In the genomic region with DNA sequence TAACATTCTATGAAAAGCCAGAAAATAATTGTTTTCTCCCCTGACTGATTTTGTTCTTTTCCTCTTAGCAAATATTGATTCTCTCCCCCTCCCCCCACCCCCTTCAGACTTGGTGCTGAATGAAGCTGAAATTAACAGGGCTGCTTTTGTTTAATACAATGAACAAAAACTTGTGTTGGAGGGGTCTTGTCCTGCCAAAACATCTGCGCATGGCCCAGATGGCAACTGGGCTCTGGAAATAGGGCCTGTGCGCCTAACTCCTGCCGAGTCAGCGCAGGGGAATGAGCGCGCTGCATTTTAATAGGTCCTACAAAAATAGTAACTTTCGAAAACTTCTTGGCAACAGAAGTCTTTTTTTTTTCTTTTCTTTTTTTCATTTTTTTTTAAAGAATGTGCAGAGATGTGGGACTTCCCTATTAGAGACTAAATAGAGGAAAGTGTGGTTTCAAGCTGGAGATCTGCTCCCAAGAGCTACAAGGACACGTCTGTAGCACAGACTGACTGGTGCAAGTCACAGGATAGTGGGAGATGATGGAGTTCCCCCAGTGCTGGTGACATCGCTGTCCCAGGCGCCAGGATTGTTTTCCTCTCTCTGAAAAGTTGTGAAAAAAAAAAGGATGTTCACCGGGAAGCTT, we compare ENCODE assay signal across 9 mouse cellular contexts. TPM values are rescaled to one million over a fixed set of nuclear protein-coding genes. Genes with fewer than 3 reads are reported as not detected.
DNase-seq lines count a peak whose midpoint lies in the region; ATAC-seq lines count a peak whose summit lies in the region.
"Had no signal": no experiment of that assay in that cellular context is flagged by ENCODE, and none has a peak within 500 bp of the region (broad histone marks: within the 10 kb centered on the region; RNA-seq: fewer than 3 reads in every experiment).

No protein-coding gene starts in this region.

- ATAC-seq in embryonic facial prominence, embryonic 13.5 days (ENCODE audit: insufficient number of reproducible peaks, insufficient read depth, low FRiP score, low TSS enrichment, low read depth): no peak
- peak; percentile 78 for ATAC-seq in hematopoietic stem cell, adult 5-6 weeks (replicated peaks in 1 of 2; ENCODE audit: insufficient read depth in 1 of 2, low FRiP score in 2 of 2, low TSS enrichment in 1 of 2, low read depth in 1 of 2, poor library complexity in 2 of 2, severe bottlenecking in 2 of 2)
- no peak for ATAC-seq in erythroblast, adult 5-6 weeks (replicated peaks; ENCODE audit: low FRiP score, poor library complexity, severe bottlenecking)
- ATAC-seq: intestine, embryonic 16.5 days had no signal

- peak overlapping the region; percentile 44 for H3K27ac ChIP-seq in embryonic facial prominence, embryonic 13.5 days
- H3K27ac ChIP-seq in embryonic facial prominence, embryonic 10.5 days (replicated peaks): no peak overlapping the region
- H3K27ac ChIP-seq in brown adipose tissue, adult 24 weeks (replicated peaks; ENCODE audit: low read depth, low read length): peak overlapping the region; percentile 36; the same call in 1 of the 2 replicates

- H3K4me3 ChIP-seq in embryonic facial prominence, embryonic 13.5 days: no peak overlapping the region
- H3K4me3 ChIP-seq in embryonic facial prominence, embryonic 10.5 days: no peak overlapping the region
- H3K4me3 ChIP-seq in brown adipose tissue, adult 24 weeks (ENCODE audit: insufficient read depth, low read depth, low read length): no peak overlapping the region

- no peaks in the 10 kb centered on the region for H3K27me3 ChIP-seq in embryonic facial prominence, embryonic 13.5 days
- H3K27me3 ChIP-seq in embryonic facial prominence, embryonic 10.5 days (replicated peaks; ENCODE audit: low read depth, poor library complexity, severe bottlenecking): no peaks in the 10 kb centered on the region

- 43% methylated on average over 11 of the region's 11 CpGs for WGBS in embryonic facial prominence, embryonic 13.5 days
- 69% methylated on average over 11 of the region's 11 CpGs for WGBS in embryonic facial prominence, embryonic 10.5 days

- no peaks in the 10 kb centered on the region for H3K9me3 ChIP-seq in embryonic facial prominence, embryonic 13.5 days
- H3K9me3 ChIP-seq in embryonic facial prominence, embryonic 10.5 days: no peaks in the 10 kb centered on the region

- no peaks in the 10 kb centered on the region for H3K36me3 ChIP-seq in embryonic facial prominence, embryonic 13.5 days
- H3K36me3 ChIP-seq in embryonic facial prominence, embryonic 10.5 days (replicated peaks): no peaks in the 10 kb centered on the region

- H3K4me2 ChIP-seq in embryonic facial prominence, embryonic 13.5 days: no peak overlapping the region

- no peak for DNase-seq in embryonic facial prominence, embryonic 10.5 days (ENCODE audit: low spot score)
- peak; percentile 9 for DNase-seq in left cerebral cortex, postnatal 4 days
- DNase-seq in left cerebral cortex, adult 9 months (ENCODE audit: low spot score in 2 of 2): no peak
- no peak for DNase-seq in gastrocnemius, postnatal 4 days (ENCODE audit: low spot score in 2 of 2)

- H3K4me1 ChIP-seq in embryonic facial prominence, embryonic 13.5 days: peaks cover 41% of the 10 kb centered on the region
- H3K4me1 ChIP-seq in embryonic facial prominence, embryonic 10.5 days: peaks cover 33% of the 10 kb centered on the region
- H3K4me1 ChIP-seq in brown adipose tissue, adult 24 weeks (ENCODE audit: control insufficient read depth, insufficient read depth, insufficient read length, low read length): peaks cover 9% of the 10 kb centered on the region

- intact Hi-C loops in left cerebral cortex, postnatal 4 days (cut with DNase I): no loop called here

- H3K9ac ChIP-seq in embryonic facial prominence, embryonic 13.5 days: no peak overlapping the region

RNA-seq across cellular contexts. Expression of a gene that starts 20.6 kb away (rescaled TPM):
- 34.6 and 34.7 TPM in 2 replicates for polyA plus RNA-seq in embryonic facial prominence, embryonic 13.5 days (2015; fragmentation: Nextera tagmentation; extraction: Ambion mirVana)
- 20.8 and 21.6 TPM in 2 replicates for polyA plus RNA-seq in embryonic facial prominence, embryonic 10.5 days (2016; fragmentation: Nextera tagmentation; extraction: Ambion mirVana)
- total RNA-seq in left cerebral cortex, postnatal 4 days (2021): 10 to 100 TPM; 78.6 to 81.6 TPM
- polyA plus RNA-seq in brown adipose tissue, adult 24 weeks (2012; ENCODE audit: insufficient read depth, insufficient read length, missing spikeins): 3.5 and 4.9 TPM in 2 replicates
- 12.6 and 17.6 TPM in 2 replicates for total RNA-seq in hematopoietic stem cell, adult 5-6 weeks (2017)
- 3.1 and 4.6 TPM in 2 replicates for total RNA-seq in erythroblast, adult 5-6 weeks (2015; ENCODE audit: low replicate concordance)
- 3.4 and 4.7 TPM in 2 replicates for total RNA-seq in erythroblast, adult 5-6 weeks (2017; ENCODE audit: low replicate concordance)
- total RNA-seq in gastrocnemius, postnatal 4 days (2021): 10 to 100 TPM; 59.1 to 62.9 TPM

Comparison
In these comparisons a context has a peak if more than half of its experiments do, and no peak if none do; other contexts are left out.
1. ATAC-seq: peak in hematopoietic stem cell, adult 5-6 weeks (2 of 2); none in embryonic facial prominence, embryonic 13.5 days (single experiment) and erythroblast, adult 5-6 weeks (single experiment).